Mouse (Mus musculus) layer of hippocampus, adult 9-11 months (tissue): ENCODE measurements around the gene Slc16a12.
A peak's percentile ranks its signal among the peaks of the same experiment; 100 is the strongest.

Experiments
- DNase-seq: peaks from one replicate; pipeline ENCODE4 v3.0.0; 2022

The Slc16a12 gene

GRCm38 (mm10) chr19:34726254-34726962 is 20.7 kb downstream of the Slc16a12 start:
- no peak for DNase-seq

DNA sequence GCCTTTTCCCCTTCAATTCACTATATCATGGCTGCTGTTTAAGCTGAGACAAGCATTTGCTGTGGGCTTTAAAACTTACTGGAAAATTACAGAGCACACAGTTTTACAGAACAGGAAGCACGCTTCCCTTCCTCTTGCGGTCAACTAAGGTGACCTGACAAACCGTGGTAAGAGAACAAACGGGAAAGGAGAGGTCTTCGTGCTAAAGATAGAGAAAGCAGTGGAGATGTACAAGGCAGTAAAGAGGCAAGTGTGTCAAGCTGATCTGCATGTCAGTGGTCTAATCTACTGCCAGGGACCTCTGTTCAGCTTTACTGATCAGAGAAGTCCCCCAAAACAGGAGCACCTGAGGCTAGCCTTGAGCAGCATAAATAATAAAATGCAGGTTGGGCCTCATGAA is 21.7 kb downstream of the Slc16a12 start:
- DNase-seq: no peak

DNA sequence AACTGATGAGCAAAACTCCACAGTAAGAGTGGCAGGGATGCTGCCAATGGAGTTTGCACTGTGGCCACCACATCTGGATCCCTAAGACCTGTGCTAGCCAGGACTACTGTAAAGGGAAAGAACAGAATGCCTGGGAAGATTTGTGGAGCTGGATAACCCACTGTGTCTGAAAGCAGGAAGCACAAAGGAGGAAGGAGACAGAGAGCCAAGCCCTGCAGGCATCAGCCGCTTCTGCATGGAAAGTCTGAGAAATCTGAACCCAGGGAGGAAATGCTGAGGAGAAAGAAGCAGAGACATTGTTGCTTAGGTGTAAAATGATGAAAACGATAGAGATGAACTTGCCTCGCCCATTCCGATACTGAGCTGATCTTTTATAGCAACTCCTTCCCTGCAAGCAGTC is 22.5 kb downstream of the Slc16a12 start:
- DNase-seq: no peak

DNA sequence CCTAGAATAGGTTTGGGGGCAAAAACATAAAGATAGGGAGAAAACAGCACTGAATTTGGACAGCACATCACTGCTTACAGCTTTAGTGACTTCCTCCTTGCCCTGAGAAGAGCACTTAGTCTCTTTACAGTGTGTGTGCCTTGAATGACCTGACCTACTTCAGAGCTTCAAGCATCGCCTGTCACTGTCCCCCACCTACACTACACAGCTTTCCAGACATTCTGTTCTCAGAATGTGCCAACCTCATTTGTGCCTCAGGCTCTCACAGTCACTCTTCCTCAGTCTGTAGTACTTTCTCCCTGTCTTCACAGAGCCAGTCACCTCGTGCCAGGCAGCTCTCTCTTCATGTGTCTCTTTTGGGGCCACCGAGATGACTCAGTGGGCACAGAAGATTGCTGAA is 24.5 kb downstream of the Slc16a12 start:
- DNase-seq: no peak

GRCm38 (mm10) chr19:34720130-34720529 is 27.0 kb downstream of the Slc16a12 start:
- no peak for DNase-seq

- no peak for DNase-seq
Measured at GRCm38 (mm10) chr19:34718963-34719362, 28.1 kb downstream of the Slc16a12 start.

DNA sequence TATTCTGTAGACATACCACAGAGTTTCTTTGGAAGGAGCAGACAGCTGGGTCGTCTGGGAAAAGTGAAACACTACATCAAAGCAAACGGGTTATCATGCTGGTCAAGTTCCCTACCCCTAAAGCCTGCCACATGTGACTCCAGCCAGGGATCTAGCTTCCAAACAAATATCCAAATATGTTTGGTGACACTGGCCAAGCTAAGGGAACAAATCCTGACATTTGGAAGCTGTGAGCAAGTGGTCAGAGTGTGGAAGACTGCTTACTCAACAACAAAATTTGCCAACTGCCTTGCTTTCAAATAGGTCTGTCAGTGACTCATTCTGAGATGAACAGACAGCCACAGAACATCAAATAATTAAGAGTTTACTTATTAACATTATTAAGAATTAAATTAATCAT is 28.6 kb downstream of the Slc16a12 start:
- no peak for DNase-seq

DNA sequence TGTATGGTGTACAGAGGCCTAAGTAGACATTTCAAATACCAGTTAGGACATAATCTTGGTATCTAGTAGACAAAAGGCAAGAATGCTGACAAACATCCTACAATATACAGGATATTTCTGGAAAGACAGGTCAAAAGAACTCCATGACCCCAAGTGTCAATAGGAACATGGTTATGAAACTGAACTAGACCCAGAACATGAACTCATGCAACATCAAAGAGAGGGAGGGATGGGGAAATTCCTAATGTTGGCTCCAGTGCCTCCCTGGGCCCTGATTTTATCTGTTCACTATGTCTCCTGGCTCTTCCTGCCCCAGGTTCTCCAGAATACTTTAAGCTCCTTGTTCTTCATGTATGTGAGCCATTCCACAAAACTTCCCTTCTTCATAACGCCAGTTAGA is 31.2 kb downstream of the Slc16a12 start:
- no peak for DNase-seq

- DNase-seq: no peak
Measured at GRCm38 (mm10) chr19:34714250-34714666, 32.8 kb downstream of the Slc16a12 start.

DNA sequence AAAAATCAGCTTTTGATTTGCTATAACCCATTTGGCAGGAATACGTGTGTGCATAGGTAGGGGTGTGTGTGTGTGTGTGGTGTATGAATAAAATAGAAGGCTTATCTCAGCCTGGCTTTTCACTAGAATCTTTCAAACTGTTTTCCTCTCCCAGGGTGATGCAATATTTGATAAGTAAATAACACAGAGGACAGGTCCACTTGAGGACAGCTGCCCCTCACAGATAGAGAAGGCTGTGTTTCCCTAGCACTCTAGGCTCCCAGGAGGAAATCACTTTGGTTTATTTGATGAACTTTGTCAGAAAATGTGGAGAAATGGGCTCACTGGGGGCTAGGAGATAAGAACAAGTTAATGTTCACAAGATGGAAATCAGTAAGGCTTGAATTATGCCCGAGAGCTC is 35.0 kb downstream of the Slc16a12 start:
- no peak for DNase-seq

GRCm38 (mm10) chr19:34708221-34708620 is 38.9 kb downstream of the Slc16a12 start:
- no peak for DNase-seq

- DNase-seq: no peak
Measured at GRCm38 (mm10) chr19:34707571-34707970, 39.5 kb downstream of the Slc16a12 start.

- no peak for DNase-seq
Measured at GRCm38 (mm10) chr19:34706261-34706660, 40.8 kb downstream of the Slc16a12 start.

DNA sequence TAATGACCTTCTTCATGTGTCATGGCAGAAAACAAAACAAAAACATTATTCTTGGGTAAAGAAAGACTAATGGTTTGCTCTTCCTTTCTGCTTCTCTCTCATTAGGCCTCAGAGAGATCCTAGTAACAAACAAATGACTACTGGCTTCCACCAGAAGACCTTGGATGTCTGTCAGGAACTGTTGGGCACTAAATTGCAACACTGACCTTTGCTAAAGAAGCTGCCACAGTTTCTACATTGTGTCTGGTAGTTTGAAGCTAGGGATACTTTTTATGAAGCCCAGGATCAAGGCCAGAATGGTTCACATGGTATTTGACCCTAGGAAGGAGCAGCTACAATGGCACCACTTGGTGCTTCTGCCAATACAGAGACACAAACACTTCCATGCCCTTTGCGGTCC is 41.9 kb downstream of the Slc16a12 start:
- DNase-seq: no peak

DNA sequence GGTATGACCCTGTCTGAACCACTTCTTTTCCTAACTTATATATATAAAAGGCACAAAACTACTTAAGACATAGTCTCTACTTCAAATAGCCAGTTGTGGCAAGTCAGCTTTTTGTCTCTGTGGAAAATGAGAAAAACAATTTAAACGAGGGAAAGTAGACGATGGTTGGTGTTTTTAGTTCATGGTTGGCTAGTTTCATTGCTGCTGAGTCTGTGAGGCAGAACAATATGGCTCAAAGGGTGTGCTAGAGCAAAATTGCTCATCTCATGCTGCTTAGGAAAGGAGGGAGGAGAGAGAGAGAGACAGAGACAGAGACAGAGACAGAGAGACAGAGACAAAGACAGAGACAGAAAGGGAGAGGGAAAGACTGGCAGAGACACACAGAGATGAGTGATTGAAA is 47.8 kb downstream of the Slc16a12 start:
- no peak for DNase-seq

- no peak for DNase-seq
Measured at GRCm38 (mm10) chr19:34698852-34699251, 48.2 kb downstream of the Slc16a12 start.

- DNase-seq: no peak
Measured at GRCm38 (mm10) chr19:34698432-34698831, 48.7 kb downstream of the Slc16a12 start.

DNA sequence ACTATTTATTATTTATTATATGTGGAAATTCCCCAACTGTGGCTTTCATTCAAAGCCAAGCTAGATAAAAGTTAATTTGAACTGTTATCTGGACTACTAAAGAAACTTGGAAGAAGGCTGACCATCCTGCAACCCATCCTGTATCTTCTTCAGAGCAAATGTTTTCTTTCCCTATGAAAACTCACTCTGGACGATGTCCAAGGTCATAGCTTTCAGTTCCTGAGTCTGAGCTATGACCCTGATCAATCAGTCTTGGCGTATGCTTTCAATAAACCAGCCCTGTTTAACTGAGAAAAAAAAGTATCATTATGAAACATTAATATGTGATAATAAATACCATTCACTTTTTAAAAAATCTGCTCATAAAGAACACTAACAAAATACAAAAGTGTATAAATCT is 49.6 kb downstream of the Slc16a12 start:
- DNase-seq: no peak

DNA sequence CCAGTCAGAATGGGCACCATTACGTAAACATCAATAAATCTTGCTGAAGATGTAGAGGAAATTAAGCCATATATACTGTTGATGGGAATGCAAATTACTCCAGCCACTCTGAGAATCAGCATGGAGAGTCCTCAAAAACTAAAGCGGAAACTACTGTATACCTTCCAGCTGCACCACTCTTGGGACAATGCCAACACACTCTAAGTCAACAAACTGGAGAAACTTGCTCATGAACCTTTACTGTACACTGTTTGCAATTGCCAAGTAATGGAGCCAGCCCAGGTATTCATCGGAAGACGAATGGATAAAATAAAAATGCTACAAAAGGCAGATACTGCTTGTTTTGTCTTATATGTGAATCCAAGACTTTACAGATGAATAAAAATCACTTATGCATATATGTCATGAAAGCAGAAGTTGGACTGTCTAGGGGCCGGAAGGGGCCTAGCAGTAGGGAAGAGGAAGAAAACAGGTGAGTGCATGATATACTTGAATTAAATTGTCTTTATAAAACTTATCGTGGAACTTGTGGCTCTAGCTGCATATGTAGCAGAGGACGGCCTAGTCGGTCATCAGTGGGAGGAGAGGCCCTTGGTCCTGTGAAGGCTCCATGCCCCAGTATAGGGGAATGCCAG is 50.6 kb downstream of the Slc16a12 start:
- DNase-seq: no peak

- DNase-seq: no peak
Measured at GRCm38 (mm10) chr19:34691402-34691801, 55.7 kb downstream of the Slc16a12 start.

- no peak for DNase-seq
Measured at GRCm38 (mm10) chr19:34685530-34685929, 61.6 kb downstream of the Slc16a12 start.

DNA sequence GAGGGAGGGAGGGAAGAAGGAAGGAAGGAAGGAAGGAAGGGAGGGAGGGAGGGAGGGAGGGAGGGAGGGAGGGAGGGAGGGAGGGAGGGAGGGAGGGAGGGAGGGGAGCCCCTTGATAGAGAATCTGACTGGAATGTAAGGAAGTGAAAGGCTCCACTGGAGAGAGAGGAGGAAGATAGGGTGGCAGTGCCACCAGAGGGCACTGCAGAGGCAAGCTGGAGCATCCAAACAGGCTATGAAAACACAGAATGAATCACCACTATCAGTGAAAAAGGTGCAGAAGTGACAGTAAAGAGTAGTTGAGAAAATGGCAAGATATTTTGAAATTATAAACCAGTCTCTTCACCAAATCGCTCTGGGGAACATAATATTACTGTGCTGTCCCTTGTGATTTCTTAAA is 62.2 kb downstream of the Slc16a12 start:
- DNase-seq: peak; percentile 25

DNA sequence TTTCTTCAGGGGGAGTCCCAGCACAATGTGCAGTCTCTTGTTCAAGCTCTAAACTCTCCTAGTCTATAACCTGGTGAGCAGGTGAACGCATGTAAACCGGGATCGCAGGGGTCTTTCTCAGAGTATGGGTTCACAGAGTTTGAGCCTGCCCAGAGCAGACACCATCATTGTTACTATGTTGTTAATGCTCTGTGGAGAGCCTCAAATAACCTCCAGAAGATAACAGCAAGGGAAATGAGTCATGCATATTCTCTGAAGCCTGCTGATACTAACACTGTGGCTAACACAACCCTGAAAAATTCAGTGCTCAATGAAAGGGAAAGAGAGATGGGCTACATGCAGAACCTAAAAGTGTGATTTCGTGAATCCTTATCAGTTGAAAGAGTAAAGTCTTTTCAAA is 68.7 kb downstream of the Slc16a12 start:
- no peak for DNase-seq

- no peak for DNase-seq
Measured at GRCm38 (mm10) chr19:34673476-34673875, 73.6 kb downstream of the Slc16a12 start.

GRCm38 (mm10) chr19:34666127-34666526 is 81.0 kb downstream of the Slc16a12 start:
- DNase-seq: peak; percentile 44
